Mouse (Mus musculus) forebrain, embryonic 11.5 days (tissue): ENCODE measurements around the gene Lin7a. TPM values are rescaled to one million over a fixed set of nuclear protein-coding genes. Genes with fewer than 3 reads are reported as not detected.

Experiments
- ATAC-seq: fragments of 200-750 bp; cut with Nextera tagmentation; replicated peaks from 2 replicates; pipeline ENCODE4 v1.8.0; 2017; ENCODE audit warnings: moderate TSS enrichment; ENCODE audit not compliant: low FRiP score
- DNase-seq: peaks from one replicate; pipeline ENCODE4 v3.0.0-alpha.2; 2017; ENCODE audit warnings: low spot score
- H3K27ac ChIP-seq: fragments of 300-500 bp; sonication (generic); 2 replicates; pipeline ENCODE4 v1.5.1; 2014; ENCODE audit warnings: low read depth, low read length
- H3K27me3 ChIP-seq: fragments of 300-500 bp; sonication (generic); 2 replicates; pipeline ENCODE4 v1.6.1; 2014; ENCODE audit warnings: mild to moderate bottlenecking, low read length, mixed read lengths; ENCODE audit not compliant: control insufficient read depth, insufficient read depth
- H3K36me3 ChIP-seq: fragments of 300-500 bp; sonication (generic); 2 replicates; pipeline ENCODE4 v1.6.1; 2014; ENCODE audit warnings: mild to moderate bottlenecking, low read length, moderate library complexity, mixed read lengths; ENCODE audit not compliant: control insufficient read depth, insufficient read depth
- H3K4me1 ChIP-seq: fragments of 300-500 bp; sonication (generic); replicated peaks from 2 replicates; pipeline ENCODE4 v1.6.1; 2014; ENCODE audit warnings: low read length, mixed read lengths; ENCODE audit not compliant: control insufficient read depth, insufficient read depth
- H3K4me2 ChIP-seq: fragments of 300-500 bp; sonication (generic); 2 replicates; pipeline ENCODE4 v1.6.1; 2014; ENCODE audit warnings: low read depth, mild to moderate bottlenecking, low read length, moderate library complexity, mixed read lengths; ENCODE audit not compliant: severe bottlenecking
- H3K4me3 ChIP-seq: fragments of 300-500 bp; sonication (generic); 2 replicates; pipeline ENCODE4 v1.5.1; 2014; ENCODE audit warnings: low read depth, low read length
- H3K9ac ChIP-seq: fragments of 300-500 bp; sonication (generic); 2 replicates; pipeline ENCODE4 v1.6.1; 2014; ENCODE audit warnings: low read length
- H3K9me3 ChIP-seq: fragments of 300-500 bp; sonication (generic); 2 replicates; pipeline ENCODE4 v1.6.1; 2016; ENCODE audit warnings: low read length, mixed read lengths; ENCODE audit not compliant: control insufficient read depth
- WGBS: fragments of 180-500 bp; shearing (Covaris S2); extraction: QIAGEN DNeasy Blood & Tissue Kit; methylation state at CpG from one replicate; pipeline ENCODE4 v1.1.7; 2014; 5-methylcytosine and 5-hydroxymethylcytosine counted together
- polyA plus RNA-seq: library from polyadenylated mRNA; unstranded; fragments of >200 nt; fragmentation: Nextera tagmentation; extraction: Ambion mirVana; gene quantifications from 2 replicates; pipeline ENCODE4 v1.2.1, GENCODE M21; 2014

The Lin7a gene
- polyA plus RNA-seq, 1 experiment from 2014 or later: 3.6 TPM

DNA sequence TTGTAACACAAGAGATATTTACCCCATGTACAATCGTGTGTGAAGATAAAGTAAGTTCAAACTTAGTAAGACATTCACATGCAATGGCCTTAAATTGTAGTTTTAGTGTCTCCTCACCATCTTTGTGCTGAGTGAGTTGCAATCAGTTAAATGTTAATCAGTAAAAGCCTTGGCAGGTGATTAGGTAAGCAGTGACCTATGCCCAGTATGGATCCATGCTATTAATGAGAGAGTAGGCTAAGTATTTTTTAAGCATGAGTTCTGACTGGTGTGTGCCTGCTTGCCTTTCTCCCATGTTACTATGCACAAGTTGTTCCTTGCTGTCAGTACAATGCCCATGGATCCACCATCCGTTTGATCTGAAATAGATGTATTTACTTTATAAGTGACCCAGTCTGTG is 44.6 kb downstream of the Lin7a start:
- Histone ChIP-seq H3K27ac (no peak overlapping the region), H3K4me2 (no peak overlapping the region), H3K27me3 (no peaks in the 10 kb centered on the region), H3K36me3 (no peaks in the 10 kb centered on the region), H3K4me3 (no peak overlapping the region), H3K4me1 (no peaks in the 10 kb centered on the region), H3K9ac (no peak overlapping the region), H3K9me3 (no peaks in the 10 kb centered on the region)
- ATAC-seq (no peak), DNase-seq (no peak)
- WGBS: 67% methylated on average over 2 of the region's 2 CpGs

DNA sequence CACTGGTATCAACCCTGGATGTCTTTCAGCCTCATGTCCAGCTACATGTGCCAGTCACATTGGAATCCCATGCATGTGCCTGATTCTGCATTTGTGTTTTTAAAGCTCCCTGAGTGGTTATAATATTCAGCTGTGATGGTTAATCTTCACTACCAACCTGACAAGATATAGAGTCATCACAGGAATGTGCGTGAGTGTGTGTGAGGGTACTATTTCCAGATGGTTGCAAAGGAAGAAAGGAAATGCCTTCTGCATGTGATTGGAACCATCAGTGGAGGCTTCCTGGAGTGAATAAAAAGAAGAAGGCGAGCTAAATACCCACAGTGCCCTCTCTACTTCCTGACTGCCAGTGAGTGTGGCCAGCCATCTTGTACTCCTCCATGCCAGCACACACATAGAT is 48.2 kb downstream of the Lin7a start:
- 74% methylated on average over 2 of the region's 2 CpGs for WGBS
- ATAC-seq (no peak), DNase-seq (no peak)
- Histone ChIP-seq H3K27me3 (no peaks in the 10 kb centered on the region), H3K9me3 (no peaks in the 10 kb centered on the region), H3K36me3 (no peaks in the 10 kb centered on the region), H3K4me2 (no peak overlapping the region), H3K4me3 (no peak overlapping the region), H3K4me1 (no peaks in the 10 kb centered on the region), H3K27ac (no peak overlapping the region), H3K9ac (no peak overlapping the region)

DNA sequence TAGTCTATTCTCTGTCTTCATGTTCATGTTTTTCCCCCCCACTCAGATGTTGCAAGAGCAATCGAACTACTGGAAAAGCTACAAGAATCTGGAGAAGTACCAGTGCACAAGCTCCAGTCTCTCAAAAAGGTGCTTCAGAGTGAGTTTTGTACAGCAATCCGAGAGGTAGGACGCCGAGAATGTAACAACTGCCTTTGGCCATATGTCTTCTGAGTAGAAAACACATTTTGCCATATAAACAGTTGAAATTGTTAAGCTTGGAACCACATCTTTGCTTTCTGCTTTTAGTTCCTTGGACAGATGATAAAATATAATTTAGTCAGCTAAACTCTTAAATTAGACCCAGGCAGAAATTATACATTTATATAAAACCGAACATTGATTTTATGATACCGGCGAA is 52.4 kb downstream of the Lin7a start:
- H3K27me3 ChIP-seq: no peaks in the 10 kb centered on the region
- H3K36me3 ChIP-seq: no peaks in the 10 kb centered on the region
- H3K4me2 ChIP-seq: no peak overlapping the region
- no peaks in the 10 kb centered on the region for H3K9me3 ChIP-seq
- no peak for DNase-seq
- no peak overlapping the region for H3K27ac ChIP-seq
- 94% methylated on average over 7 of the region's 7 CpGs for WGBS
- no peak for ATAC-seq
- H3K4me3 ChIP-seq: no peak overlapping the region
- no peaks in the 10 kb centered on the region for H3K4me1 ChIP-seq
- H3K9ac ChIP-seq: no peak overlapping the region

DNA sequence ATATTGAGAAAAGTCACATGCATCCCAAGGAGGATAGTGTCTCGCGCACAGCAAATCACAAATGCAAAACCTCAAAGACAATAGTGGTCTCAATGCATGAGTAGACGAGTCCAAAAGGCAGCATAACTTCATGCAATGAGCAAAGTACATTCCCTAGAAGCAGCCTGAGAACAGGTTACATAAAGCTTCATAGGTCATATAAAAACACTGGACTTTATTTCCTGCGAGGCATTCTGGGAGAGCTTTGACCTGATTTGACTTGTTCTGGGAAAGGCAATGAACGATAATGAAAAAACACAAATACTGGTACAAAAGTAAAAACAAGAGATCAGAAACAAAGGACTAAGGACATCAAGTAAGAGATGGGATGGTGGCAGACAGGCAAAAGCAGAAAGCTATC is 54.1 kb downstream of the Lin7a start:
- DNase-seq (no peak), ATAC-seq (no peak)
- no peak overlapping the region for H3K4me3 ChIP-seq
- no peak overlapping the region for H3K4me2 ChIP-seq
- H3K27ac ChIP-seq: no peak overlapping the region
- no peaks in the 10 kb centered on the region for H3K4me1 ChIP-seq
- WGBS: 88% methylated on average over 5 of the region's 5 CpGs
- H3K27me3 ChIP-seq: no peaks in the 10 kb centered on the region
- H3K9ac ChIP-seq: no peak overlapping the region
- H3K36me3 ChIP-seq: no peaks in the 10 kb centered on the region
- no peaks in the 10 kb centered on the region for H3K9me3 ChIP-seq

DNA sequence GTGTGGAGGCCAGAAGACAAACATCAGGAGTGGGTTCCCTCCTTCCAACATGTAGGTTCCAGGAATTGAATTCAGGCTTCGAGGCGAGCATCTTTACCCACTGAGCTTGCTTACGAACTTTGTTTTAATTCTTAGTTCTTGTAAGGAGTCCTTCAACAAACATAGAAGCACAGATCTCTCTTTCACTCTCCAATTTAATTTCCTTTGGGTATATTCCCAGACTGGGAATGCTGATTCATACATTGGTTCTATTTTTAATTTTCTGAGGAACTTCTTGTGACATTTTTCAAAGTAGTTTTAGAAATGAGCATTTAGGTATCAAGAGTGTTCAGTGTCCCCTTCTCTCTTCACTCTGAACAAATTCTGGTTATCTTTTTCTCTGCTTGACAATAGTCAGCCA is 68.0 kb downstream of the Lin7a start:
- Histone ChIP-seq H3K27ac (no peak overlapping the region), H3K4me2 (no peak overlapping the region), H3K36me3 (no peaks in the 10 kb centered on the region), H3K9me3 (no peaks in the 10 kb centered on the region), H3K9ac (no peak overlapping the region), H3K27me3 (no peaks in the 10 kb centered on the region), H3K4me1 (no peaks in the 10 kb centered on the region), H3K4me3 (no peak overlapping the region)
- WGBS: 91% methylated on average over 3 of the region's 3 CpGs
- DNase-seq (no peak), ATAC-seq (no peak)

DNA sequence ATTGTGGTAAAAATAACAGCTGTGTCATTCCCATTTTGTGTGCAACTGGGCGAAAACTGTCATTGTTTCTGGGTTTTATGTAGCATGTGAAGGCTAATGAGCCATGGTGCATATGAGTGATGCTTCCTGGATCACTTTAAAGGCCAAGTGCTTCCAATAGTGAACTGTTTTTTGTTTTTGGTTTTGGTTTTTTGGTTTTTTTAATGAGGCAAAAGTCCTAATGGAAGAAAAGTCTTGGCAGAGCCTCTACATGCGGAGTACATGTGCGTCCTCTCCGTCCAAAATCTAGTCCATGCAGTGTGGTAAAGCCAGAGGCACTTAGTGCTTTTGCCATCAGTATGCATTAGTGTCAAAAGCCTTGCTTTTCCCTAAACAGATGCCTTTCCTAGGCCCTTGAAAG is 69.7 kb downstream of the Lin7a start:
- no peaks in the 10 kb centered on the region for H3K27me3 ChIP-seq
- H3K9ac ChIP-seq: no peak overlapping the region
- no peak overlapping the region for H3K4me3 ChIP-seq
- ATAC-seq: no peak
- no peak overlapping the region for H3K4me2 ChIP-seq
- no peak overlapping the region for H3K27ac ChIP-seq
- H3K4me1 ChIP-seq: no peaks in the 10 kb centered on the region
- no peak for DNase-seq
- H3K9me3 ChIP-seq: no peaks in the 10 kb centered on the region
- H3K36me3 ChIP-seq: no peaks in the 10 kb centered on the region
- WGBS: 60% methylated on average over 4 of the region's 4 CpGs

DNA sequence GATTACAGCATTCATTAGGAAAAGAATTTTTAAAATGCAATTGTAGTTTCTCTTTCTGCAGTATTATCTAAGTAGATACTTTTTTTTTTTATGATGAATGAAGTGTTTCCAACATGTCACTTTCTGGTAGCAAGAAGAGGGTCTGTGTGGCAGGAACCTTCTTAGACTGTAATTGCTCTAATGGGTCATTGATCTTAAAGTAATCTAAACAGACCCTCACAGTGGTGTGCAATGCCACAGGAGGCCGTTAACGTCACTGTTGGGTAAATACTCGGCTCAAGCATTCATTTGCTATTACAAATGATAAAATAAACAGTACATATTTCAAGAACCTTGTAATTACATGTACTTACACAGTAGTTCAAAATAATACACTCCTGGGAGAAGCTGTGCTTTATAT is 72.7 kb downstream of the Lin7a start:
- no peak overlapping the region for H3K4me3 ChIP-seq
- WGBS: 63% methylated on average over 3 of the region's 3 CpGs
- no peak overlapping the region for H3K27ac ChIP-seq
- no peak overlapping the region for H3K9ac ChIP-seq
- no peak for DNase-seq
- no peaks in the 10 kb centered on the region for H3K9me3 ChIP-seq
- no peaks in the 10 kb centered on the region for H3K36me3 ChIP-seq
- ATAC-seq: no peak
- H3K4me1 ChIP-seq: no peaks in the 10 kb centered on the region
- H3K4me2 ChIP-seq: no peak overlapping the region
- H3K27me3 ChIP-seq: no peaks in the 10 kb centered on the region

DNA sequence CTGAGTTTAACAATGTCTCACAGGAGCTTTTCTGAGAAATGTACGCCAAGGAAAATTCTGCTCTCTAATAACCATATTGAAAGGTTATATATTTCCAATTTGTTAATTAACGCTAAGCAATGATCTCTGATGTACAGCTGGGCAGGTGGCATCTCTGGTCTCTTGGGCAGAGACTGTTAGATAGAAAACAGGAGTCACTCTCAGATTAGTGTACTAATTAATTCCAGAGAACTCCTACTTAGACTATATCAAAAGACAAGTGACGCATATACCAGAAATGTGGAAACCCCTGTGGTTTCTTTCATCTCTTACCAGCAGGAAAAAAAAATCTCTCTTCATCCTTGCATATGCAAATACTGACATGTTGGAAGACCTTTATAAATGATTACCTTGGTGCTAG is 76.4 kb downstream of the Lin7a start:
- DNase-seq: no peak
- H3K27ac ChIP-seq: no peak overlapping the region
- WGBS: 69% methylated on average over 3 of the region's 3 CpGs
- H3K36me3 ChIP-seq: no peaks in the 10 kb centered on the region
- peak; percentile 32; the same call in 1 of the 2 replicates for ATAC-seq
- no peak overlapping the region for H3K4me3 ChIP-seq
- no peaks in the 10 kb centered on the region for H3K4me1 ChIP-seq
- H3K4me2 ChIP-seq: no peak overlapping the region
- H3K27me3 ChIP-seq: no peaks in the 10 kb centered on the region
- no peaks in the 10 kb centered on the region for H3K9me3 ChIP-seq
- no peak overlapping the region for H3K9ac ChIP-seq

DNA sequence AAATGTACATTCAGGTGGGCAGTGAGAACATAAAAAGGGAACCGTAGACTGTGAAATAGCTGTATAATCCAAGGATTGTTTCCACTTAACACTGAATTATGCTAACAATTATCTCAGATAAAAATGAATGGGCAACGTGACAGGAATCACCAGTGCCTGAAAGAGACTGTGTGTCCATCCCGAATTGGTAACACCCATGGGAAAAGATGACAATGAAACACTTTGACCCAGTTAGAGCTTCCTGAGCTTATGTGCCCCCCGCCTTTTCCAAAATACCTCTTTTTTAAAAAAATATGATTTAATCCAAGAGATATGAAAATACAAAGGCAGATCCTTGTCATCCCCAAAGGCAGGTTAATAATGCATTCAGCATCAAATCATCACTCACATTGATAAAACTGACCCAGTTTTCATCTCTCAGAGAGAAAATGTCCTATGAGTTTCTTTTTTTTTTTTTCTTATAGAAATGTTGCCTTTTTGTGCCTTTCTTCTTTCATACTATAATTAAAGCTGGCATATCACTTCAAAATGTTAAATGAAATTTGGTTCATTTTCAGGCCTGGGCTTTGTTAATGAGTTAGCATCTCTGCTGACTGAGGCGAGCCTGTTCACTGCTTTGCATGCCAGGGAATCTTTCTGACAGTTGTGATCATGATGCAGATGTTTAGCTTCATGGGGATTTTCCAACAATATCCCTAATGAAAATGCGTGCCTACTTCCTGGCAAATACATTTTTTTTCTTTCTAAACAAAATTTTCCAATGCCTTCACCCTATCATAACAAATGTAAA is 80.4 kb downstream of the Lin7a start:
- DNase-seq: no peak
- H3K9ac ChIP-seq: no peak overlapping the region
- no peaks in the 10 kb centered on the region for H3K4me1 ChIP-seq
- H3K27ac ChIP-seq: no peak overlapping the region
- no peaks in the 10 kb centered on the region for H3K36me3 ChIP-seq
- WGBS: 76% methylated on average over 6 of the region's 6 CpGs
- H3K27me3 ChIP-seq: no peaks in the 10 kb centered on the region
- no peak overlapping the region for H3K4me3 ChIP-seq
- ATAC-seq: no peak
- H3K9me3 ChIP-seq: no peaks in the 10 kb centered on the region
- no peak overlapping the region for H3K4me2 ChIP-seq
